Mouse (Mus musculus) megakaryocyte, embryonic 14.5 days (primary cell): ENCODE measurements around the gene Haao.

ENCODE experiments used
- FLI1 ChIP-seq: IDR thresholded peaks from 2 replicates; pipeline ENCODE4 v1.6.1; 2012; ENCODE audit warnings: low read length, inconsistent platforms, mixed read lengths
- GATA1 ChIP-seq: IDR thresholded peaks from 3 replicates; pipeline ENCODE4 v1.6.1; 2012; ENCODE audit warnings: mixed read lengths, low read length, inconsistent platforms, borderline replicate concordance

GRCm38 (mm10) chr17:83786418-83786817, 61.3 kb downstream of the Haao start:
- TF ChIP-seq FLI1 (no peak), GATA1 (no peak)
